Mouse (Mus musculus): Measurements from ENCODE around the gene Ddost. TPM values are rescaled to one million over a fixed set of nuclear protein-coding genes. Genes with fewer than 3 reads are reported as not detected.

Ddost gene
- total RNA-seq (2014; rRNA removed) (160 and 184 TPM in 2 replicates), polyA plus RNA-seq (2015; fragmentation: Nextera tagmentation; extraction: Ambion mirVana) (181 and 212 TPM in 2 replicates)

- WGBS: under 1% methylated on average over 61 of the region's 64 CpGs
- Histone ChIP-seq H3K36me3 (ENCODE audit: insufficient read depth) (peaks cover 16% of the 10 kb centered on the region), H3K27ac (ENCODE audit: low read depth, low read length) (peak within 1 kb of the TSS; percentile 79), H3K4me1 (ENCODE audit: insufficient read depth) (peaks cover 12% of the 10 kb centered on the region), H3K9ac (peak within 1 kb of the TSS; percentile 88), H3K4me3 (ENCODE audit: low read depth, low read length) (peak within 1 kb of the TSS; percentile 84), H3K4me2 (ENCODE audit: low read depth) (peak within 1 kb of the TSS; percentile 66), H3K27me3 (ENCODE audit: insufficient read depth, low read length) (no peaks in the 10 kb centered on the region), H3K9me3 (ENCODE audit: low read length) (no peaks in the 10 kb centered on the region)
- ATAC-seq: peak; percentile 98
- peak; percentile 100 for DNase-seq
- 0 out of 2 replicates have a peak, but pooled peaks have one; percentile 2 for TF ChIP-seq CTCF (IDR thresholded peaks at IDR 0.05; ENCODE audit: low read depth)
Observed at GRCm38 (mm10) chr4:138304340-138305104, at the start of gene Ddost. TSS of gene Ddost (plus strand) at chr4:138304730.

- Histone ChIP-seq H3K36me3 (ENCODE audit: insufficient read depth) (peaks cover 2% of the 10 kb centered on the region; the same call in 1 of the 2 replicates), H3K4me3 (ENCODE audit: low read depth, low read length) (no peak overlapping the region), H3K4me1 (ENCODE audit: insufficient read depth) (peaks cover 5% of the 10 kb centered on the region; the same call in 1 of the 2 replicates), H3K27ac (ENCODE audit: low read depth, low read length) (no peak overlapping the region), H3K9ac (no peak overlapping the region), H3K4me2 (ENCODE audit: low read depth) (no peak overlapping the region), H3K27me3 (ENCODE audit: insufficient read depth, low read length) (0 out of 2 replicates have a peak, but pooled peaks cover 3% of the 10 kb centered on the region), H3K9me3 (ENCODE audit: low read length) (no peaks in the 10 kb centered on the region)
- WGBS: 83% methylated on average over 22 of the region's 22 CpGs
- DNase-seq (no peak), ATAC-seq (no peak)
- TF ChIP-seq CTCF (IDR thresholded peaks at IDR 0.05; ENCODE audit: low read depth): no peak
Observed at GRCm38 (mm10) chr4:138257116-138257687, 47.3 kb upstream of the Ddost start.

- Histone ChIP-seq H3K27ac (ENCODE audit: low read depth, low read length) (no peak overlapping the region), H3K4me2 (ENCODE audit: low read depth) (no peak overlapping the region), H3K9ac (no peak overlapping the region), H3K9me3 (ENCODE audit: low read length) (no peaks in the 10 kb centered on the region), H3K36me3 (ENCODE audit: insufficient read depth) (peaks cover 2% of the 10 kb centered on the region; the same call in 1 of the 2 replicates), H3K4me3 (ENCODE audit: low read depth, low read length) (no peak overlapping the region), H3K4me1 (ENCODE audit: insufficient read depth) (no peaks in the 10 kb centered on the region), H3K27me3 (ENCODE audit: insufficient read depth, low read length) (no peaks in the 10 kb centered on the region)
- no peak for TF ChIP-seq CTCF (IDR thresholded peaks at IDR 0.05; ENCODE audit: low read depth)
- ATAC-seq: no peak
- WGBS: 79% methylated on average over 7 of the region's 7 CpGs
- DNase-seq: no peak
Observed at GRCm38 (mm10) chr4:138258663-138259062, 45.9 kb upstream of the Ddost start.

- Histone ChIP-seq H3K27ac (ENCODE audit: low read depth, low read length) (no peak overlapping the region), H3K27me3 (ENCODE audit: insufficient read depth, low read length) (no peaks in the 10 kb centered on the region), H3K4me1 (ENCODE audit: insufficient read depth) (no peaks in the 10 kb centered on the region), H3K4me3 (ENCODE audit: low read depth, low read length) (no peak overlapping the region), H3K36me3 (ENCODE audit: insufficient read depth) (peaks cover 2% of the 10 kb centered on the region; the same call in 1 of the 2 replicates), H3K9me3 (ENCODE audit: low read length) (no peaks in the 10 kb centered on the region), H3K9ac (no peak overlapping the region), H3K4me2 (ENCODE audit: low read depth) (no peak overlapping the region)
- ATAC-seq (no peak), DNase-seq (no peak)
- WGBS: 84% methylated on average over 5 of the region's 5 CpGs
- no peak for TF ChIP-seq CTCF (IDR thresholded peaks at IDR 0.05; ENCODE audit: low read depth)
Observed at GRCm38 (mm10) chr4:138259482-138259881, 45.0 kb upstream of the Ddost start.

GRCm38 (mm10) chr4:138261843-138262681 is 42.5 kb upstream of the Ddost start:
- peak overlapping the region; percentile 55 for H3K9ac ChIP-seq
- H3K4me3 ChIP-seq (ENCODE audit: low read depth, low read length): peak overlapping the region; percentile 76
- no peaks in the 10 kb centered on the region for H3K27me3 ChIP-seq (ENCODE audit: insufficient read depth, low read length)
- TF ChIP-seq CTCF (IDR thresholded peaks at IDR 0.05; ENCODE audit: low read depth): peak; percentile 68
- H3K36me3 ChIP-seq (ENCODE audit: insufficient read depth): peaks cover 2% of the 10 kb centered on the region; the same call in 1 of the 2 replicates
- peak; percentile 95 for ATAC-seq
- peak overlapping the region; percentile 83 for H3K4me2 ChIP-seq (ENCODE audit: low read depth)
- H3K27ac ChIP-seq (ENCODE audit: low read depth, low read length): peak overlapping the region; percentile 54
- peak; percentile 90 for DNase-seq
- no peaks in the 10 kb centered on the region for H3K4me1 ChIP-seq (ENCODE audit: insufficient read depth)
- H3K9me3 ChIP-seq (ENCODE audit: low read length): no peaks in the 10 kb centered on the region
- 6% methylated on average over 69 of the region's 78 CpGs for WGBS

DNA sequence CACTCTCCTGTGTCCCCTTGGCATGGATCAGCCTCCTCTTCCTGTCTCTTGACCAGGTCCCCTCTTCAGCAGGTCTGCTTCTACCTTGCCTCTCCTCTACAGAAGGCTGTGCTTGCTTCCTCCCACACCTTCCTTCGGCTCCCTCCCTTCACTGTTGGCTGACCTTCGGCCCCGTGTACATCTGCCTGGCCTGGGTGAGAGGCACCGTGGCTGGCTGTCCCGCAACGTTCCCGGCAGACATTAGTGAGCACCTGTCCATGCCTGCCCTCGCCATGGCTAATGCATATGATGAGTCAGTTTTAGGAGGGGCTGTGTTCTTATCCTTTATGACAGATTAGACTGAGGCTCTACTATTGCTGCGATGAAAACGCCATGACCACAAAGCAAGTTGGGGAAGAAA is 36.7 kb upstream of the Ddost start:
- 91% methylated on average over 10 of the region's 10 CpGs for WGBS
- H3K9ac ChIP-seq: no peak overlapping the region
- H3K9me3 ChIP-seq (ENCODE audit: low read length): no peaks in the 10 kb centered on the region
- no peak overlapping the region for H3K4me3 ChIP-seq (ENCODE audit: low read depth, low read length)
- H3K27me3 ChIP-seq (ENCODE audit: insufficient read depth, low read length): no peaks in the 10 kb centered on the region
- H3K4me2 ChIP-seq (ENCODE audit: low read depth): no peak overlapping the region
- DNase-seq (no peak), ATAC-seq (no peak)
- no peak overlapping the region for H3K27ac ChIP-seq (ENCODE audit: low read depth, low read length)
- no peak for TF ChIP-seq CTCF (IDR thresholded peaks at IDR 0.05; ENCODE audit: low read depth)
- H3K36me3 ChIP-seq (ENCODE audit: insufficient read depth): no peaks in the 10 kb centered on the region
- peaks cover 6% of the 10 kb centered on the region; the same call in 1 of the 2 replicates for H3K4me1 ChIP-seq (ENCODE audit: insufficient read depth)

Measured in forebrain, postnatal 0 days (tissue).